Mouse (Mus musculus) c-Kit-negative CD71-positive TER-119-positive erythroid progenitor cells, embryonic 14.5 days (primary cell): ENCODE data around the gene Dhdh.
"Not testable (repeated sequence)": the region's sequence is repeated elsewhere in the genome, so short reads cannot be mapped to it uniquely, and the experiment has no call there.

Source experiments
- DNase-seq: peaks from one replicate; pipeline ENCODE4 v3.0.0-alpha.2; 2013; ENCODE audit warnings: low read depth, low spot score

Dhdh gene

GRCm38 (mm10) chr7:45475291-45475969 is 13.2 kb downstream of the Dhdh start:
- no peak for DNase-seq

DNA sequence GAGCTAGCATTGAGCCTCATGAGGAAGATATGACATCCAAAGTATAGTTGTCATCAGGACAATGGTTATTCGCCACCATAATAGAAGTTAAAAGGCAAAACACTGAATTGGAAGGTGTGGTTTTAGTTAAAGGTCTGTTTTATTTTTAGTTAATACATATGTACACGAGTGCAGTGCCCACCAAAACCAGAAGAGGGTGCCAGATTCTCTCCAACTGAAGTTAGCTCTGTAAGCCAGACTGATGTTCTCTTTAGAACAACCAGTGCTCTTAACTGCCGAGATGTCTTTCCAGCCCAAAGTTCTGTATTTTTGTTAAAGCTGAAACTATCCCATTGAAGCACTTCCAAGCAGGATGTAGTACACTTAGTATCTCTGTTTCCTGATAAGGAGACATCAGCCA is 17.7 kb downstream of the Dhdh start:
- peak; percentile 65 for DNase-seq

GRCm38 (mm10) chr7:45467090-45467670 is 21.4 kb downstream of the Dhdh start:
- no peak for DNase-seq

GRCm38 (mm10) chr7:45466283-45467089 is 22.1 kb downstream of the Dhdh start, which contains the start of gene Bax:
TSS of gene Bax (minus strand) at chr7:45466898.
- peak; percentile 88 for DNase-seq

- no peak for DNase-seq
Measured at GRCm38 (mm10) chr7:45465549-45465948, 23.1 kb downstream of the Dhdh start.

- no peak for DNase-seq
Measured at GRCm38 (mm10) chr7:45465112-45465511, 23.5 kb downstream of the Dhdh start.

DNA sequence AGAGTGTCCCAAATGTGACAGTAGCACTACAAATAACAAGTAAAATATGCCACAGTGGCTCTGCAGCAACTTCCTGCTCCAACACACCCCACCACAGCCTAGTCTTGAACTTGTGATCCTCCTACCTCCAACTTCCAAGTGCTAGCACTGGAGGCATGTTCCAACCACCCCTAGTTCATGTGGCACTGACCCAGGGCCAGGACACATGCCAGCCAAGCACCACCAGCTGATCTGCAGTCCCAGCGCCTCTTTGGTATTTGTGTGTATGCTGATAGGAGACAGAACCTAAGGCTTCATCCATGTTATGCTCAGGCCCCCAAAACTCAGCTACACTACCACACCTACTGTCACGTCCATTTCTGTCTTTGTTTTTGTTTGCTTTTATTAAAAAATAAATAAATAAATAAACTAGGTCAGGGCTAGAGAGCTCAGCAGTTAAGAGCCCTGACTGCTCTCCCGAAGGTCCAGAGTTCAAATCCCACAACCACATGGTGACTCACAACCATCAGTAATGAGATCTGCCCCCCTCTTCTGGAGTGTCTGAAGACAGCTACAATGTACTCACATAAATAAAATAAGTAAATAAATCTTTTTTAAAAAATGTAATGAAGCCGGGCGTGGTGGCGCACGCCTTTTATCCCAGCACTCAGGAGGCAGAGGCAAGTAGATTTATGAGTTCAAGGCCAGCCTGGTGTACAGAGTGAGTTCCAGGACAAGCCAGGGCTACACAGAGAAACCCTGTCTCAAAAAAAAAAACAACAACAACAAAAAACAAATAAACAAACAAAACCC is 24.4 kb downstream of the Dhdh start:
- DNase-seq, result no peak

- DNase-seq, result not testable (repeated sequence)
Measured at GRCm38 (mm10) chr7:45462868-45463267, 25.7 kb downstream of the Dhdh start.

GRCm38 (mm10) chr7:45462325-45462724 is 26.3 kb downstream of the Dhdh start:
- DNase-seq, result no peak

GRCm38 (mm10) chr7:45461781-45462180 is 26.8 kb downstream of the Dhdh start:
- DNase-seq, result no peak

- no peak for DNase-seq
Measured at GRCm38 (mm10) chr7:45461326-45461725, 27.3 kb downstream of the Dhdh start.

GRCm38 (mm10) chr7:45460860-45461314 is 27.7 kb downstream of the Dhdh start:
- peak; percentile 85 for DNase-seq

GRCm38 (mm10) chr7:45460377-45460776 is 28.2 kb downstream of the Dhdh start:
- no peak for DNase-seq

- DNase-seq, result peak; percentile 94
Measured at GRCm38 (mm10) chr7:45459564-45460140, 29.0 kb downstream of the Dhdh start, which contains the start of gene Ftl1. TSS of gene Ftl1 (minus strand) at chr7:45459884.

- peak; percentile 58 for DNase-seq
Measured at GRCm38 (mm10) chr7:45458748-45459563, 29.6 kb downstream of the Dhdh start.

DNA sequence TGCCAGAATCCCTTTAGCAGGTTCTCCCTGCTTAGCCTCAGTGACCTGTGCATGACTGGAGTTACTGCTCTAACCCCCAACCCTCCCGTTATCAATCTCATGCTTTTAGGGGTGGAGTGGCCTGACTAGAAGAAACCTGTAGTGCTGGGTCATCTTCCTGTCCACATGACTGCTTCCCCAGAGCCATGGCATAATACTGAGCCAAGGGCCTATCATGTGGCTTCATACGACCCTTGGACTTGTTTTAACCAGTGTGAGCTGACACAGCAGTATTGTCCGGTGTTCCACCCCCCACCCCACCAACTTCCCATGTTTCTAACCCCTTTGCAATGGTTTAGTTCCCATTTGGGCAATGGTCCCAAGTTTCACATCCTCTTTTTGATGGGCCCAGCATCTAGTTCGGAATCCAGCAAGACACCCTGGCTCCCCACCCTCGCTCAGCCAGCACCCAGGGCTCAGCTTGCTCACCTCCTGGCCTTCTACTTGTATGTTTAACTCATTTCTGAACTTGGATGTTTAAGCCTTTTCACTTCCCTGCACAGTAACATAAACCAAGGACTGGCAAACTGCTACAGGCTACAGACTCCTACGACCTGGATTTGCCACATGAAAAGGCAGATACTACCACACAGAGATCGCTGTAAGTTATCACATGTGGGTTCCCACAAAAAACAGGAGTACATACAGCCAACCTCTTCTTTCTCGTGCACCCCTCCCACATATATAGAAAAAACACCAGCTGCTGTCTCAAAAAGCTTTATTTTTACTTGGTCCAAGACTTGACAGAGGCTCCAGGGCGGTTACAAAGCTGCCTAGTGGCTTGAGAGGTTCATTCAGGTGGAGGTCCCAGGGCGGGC is 31.2 kb downstream of the Dhdh start:
- DNase-seq, result no peak

- DNase-seq, result no peak
Measured at GRCm38 (mm10) chr7:45456721-45457203, 31.8 kb downstream of the Dhdh start.

DNA sequence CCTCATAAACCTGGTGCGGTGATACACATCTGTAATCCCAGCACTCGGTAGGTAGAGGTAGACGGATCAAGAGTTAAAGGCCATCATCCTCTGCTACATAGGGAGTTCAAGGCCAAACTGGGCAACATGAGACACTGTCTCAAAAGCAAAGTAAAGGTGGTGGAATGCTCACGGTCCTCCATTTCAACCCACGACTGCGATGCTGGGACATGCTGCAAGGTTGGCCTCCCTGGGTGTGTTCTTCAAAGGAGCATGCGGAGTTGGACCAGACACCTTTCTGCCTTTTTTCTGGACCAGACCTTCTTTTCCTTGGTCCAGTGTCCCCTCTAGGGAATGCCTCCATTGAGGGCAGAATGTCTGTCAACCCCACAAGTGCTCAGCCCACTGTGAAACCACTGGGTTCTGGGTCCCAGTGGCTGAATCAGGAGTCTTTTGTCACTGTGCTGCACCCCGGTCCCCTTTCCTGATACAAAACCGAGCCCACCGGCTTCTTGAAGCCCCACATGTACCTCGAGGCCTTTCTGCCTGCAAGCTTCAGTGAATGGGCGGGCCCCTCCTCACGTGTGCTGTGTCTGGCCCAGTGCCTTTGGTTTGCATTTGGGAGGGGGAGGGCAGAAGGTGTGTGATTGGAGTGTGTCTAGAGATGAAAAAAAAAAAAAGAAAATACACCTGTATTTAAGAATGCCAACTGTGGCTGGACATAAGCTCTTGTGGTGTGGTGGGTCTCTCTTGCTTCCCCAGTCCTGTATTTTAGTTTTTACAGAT is 32.5 kb downstream of the Dhdh start:
- DNase-seq, result no peak
